Mouse (Mus musculus) mesoderm, embryonic 11.5 days (tissue): ENCODE results near the gene Eln.

Source experiments
- DNase-seq: peaks from one replicate; pipeline ENCODE4 v3.0.0-alpha.2; 2012; ENCODE audit warnings: low read depth, low spot score

Eln gene

GRCm38 (mm10) chr5:134746890-134747511 is at the start of gene Eln:
Gene Eln (minus strand): TSS chr5:134747323.
- DNase-seq, result peak; percentile 40

DNA sequence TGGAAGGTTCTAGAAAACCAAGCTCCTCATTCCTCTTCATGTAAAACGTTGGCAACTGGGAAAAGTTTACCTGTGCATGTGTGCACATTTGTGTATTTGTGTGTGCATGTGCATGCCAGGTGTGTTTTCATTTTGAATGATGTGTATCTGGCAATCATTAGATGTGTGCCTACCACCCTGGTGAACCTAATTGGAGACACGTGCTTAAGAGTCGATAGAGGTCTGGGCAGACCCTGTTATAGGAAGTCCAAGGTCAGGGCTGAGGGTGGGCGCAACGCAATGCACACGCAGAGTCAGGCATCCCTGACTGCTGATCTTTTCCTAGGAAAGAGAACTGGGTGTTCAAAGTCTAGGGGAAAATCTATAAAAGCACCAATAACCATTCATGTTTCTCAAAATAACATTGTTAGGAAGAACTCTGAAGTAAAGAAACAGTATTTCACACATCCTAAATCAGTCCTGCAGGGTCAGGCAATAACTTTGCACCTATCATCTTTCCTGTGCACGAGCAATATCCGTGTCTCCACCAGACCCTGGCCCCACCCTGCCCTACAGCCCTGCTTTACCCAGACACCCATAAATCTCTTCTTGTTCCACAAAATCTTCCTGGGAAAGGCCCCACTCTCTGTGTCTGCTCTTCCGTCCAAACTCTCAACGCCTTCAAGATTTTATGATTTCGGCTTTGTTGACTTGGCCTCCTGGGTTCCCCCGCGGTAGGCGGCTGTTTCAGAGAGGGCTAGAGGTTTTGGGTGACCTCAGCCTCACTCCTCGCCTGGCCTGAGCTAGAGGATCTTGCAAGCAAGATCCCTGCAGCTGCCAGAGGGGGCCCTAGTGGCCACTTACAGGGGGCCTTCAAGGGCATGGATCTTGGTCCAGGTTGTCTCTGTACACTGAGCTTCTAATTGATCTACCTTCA is 43.2 kb upstream of the Eln start:
- no peak for DNase-seq

DNA sequence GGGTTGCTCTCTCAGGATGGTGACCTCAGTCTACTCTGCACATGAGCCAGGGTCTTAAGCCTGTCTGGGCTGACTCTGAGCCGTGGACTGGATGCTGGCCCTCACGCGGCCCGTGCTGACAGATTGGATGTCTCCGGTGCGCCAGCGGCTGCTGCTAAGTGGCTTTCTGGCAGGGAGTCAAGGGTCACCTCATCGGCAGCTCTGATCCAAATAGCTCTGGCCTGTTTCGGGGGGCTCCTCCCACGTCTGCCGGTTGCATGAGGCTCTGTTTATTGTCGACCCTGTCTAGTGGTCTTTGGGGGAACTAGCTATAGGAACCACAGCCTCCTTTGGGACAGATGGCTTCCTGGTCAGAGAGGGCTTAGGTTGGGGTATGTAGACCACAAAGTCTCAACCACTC is 41.1 kb upstream of the Eln start:
- peak; percentile 53 for DNase-seq

- DNase-seq, result no peak
Measured at GRCm38 (mm10) chr5:134785691-134786371, 38.7 kb upstream of the Eln start.

GRCm38 (mm10) chr5:134783794-134784193 is 36.7 kb upstream of the Eln start:
- no peak for DNase-seq

- DNase-seq, result no peak
Measured at GRCm38 (mm10) chr5:134780963-134781362, 33.8 kb upstream of the Eln start.

- no peak for DNase-seq
Measured at GRCm38 (mm10) chr5:134780146-134780545, 33.0 kb upstream of the Eln start.

GRCm38 (mm10) chr5:134776551-134776950 is 29.4 kb upstream of the Eln start:
- no peak for DNase-seq

DNA sequence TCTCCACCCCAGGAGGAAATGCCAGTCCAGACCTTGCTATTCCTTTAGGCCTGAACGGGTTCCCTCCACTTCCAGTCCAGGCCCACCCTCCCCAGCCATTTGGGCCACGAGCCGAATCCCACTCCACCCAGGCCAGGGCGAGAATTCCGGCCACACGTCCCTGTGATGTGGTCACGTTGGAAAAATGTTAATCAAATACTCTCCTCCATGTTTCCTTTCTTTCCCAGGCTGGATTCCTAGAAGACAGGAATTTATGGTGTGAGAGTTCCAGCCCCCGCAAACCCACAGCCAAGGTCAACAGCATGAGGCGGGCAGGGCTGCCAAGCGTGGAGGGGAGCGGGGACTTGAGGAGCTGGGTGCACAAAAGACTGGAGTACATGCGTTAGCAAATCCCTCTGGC is 25.4 kb upstream of the Eln start:
- no peak for DNase-seq

GRCm38 (mm10) chr5:134771750-134772149 is 24.6 kb upstream of the Eln start:
- no peak for DNase-seq

- no peak for DNase-seq
Measured at GRCm38 (mm10) chr5:134769181-134769580, 22.1 kb upstream of the Eln start.

- no peak for DNase-seq
Measured at GRCm38 (mm10) chr5:134765441-134765840, 18.3 kb upstream of the Eln start.

DNA sequence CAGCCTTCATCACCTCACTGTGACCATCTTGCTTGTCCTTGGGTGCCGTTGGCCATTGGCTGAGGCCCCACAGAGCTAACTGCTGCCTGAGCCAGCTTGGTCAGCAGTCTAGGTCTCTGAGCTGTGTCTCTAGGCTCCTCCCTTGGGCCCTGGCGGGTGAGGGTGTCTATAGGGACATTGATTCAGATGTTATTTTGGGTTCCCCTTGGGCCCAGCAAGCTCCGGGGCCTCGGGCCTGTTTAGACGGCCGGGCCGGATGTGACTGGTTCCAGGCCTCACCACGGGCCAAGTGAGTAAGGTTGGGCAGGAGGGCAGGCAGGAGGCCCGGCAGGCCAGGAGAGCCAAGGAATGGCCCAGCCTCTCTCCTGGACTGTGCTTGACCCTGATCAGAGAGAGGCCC is 16.2 kb upstream of the Eln start:
- no peak for DNase-seq

DNA sequence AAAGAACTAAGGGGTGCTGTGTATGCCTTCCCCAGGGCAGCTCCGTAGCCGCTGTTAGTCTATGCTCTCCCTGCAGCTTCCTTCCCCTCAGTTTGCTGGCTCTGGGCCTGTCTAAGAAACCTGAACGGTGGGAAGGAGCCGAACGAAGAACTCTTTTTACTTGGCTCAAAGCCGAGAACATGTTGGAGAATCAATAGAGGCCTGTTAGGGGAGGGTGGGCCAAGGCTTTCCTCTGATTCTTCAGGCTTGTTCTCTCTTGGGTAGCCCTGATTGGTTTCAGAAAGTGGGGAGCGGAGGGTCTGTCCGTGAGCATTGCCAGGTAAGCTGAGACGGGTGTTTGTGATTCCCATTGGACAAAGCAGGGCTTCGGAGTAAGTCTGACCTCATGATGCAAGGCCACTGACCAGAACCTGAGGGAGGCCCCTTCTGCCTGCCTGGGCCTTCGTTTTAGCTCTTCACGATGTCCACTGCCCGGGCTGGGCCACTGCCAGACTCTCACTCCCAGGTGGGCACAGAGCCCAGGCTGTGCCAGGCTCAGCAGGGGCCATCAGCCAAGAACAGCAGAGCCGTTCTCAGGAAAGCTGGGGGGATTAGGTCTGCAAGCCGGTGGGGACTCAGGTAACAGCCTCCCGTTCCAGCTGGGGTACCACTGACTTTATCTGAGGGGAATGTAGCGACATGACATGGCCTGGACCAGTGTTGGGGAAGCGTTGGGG is 14.4 kb upstream of the Eln start:
- no peak for DNase-seq

DNA sequence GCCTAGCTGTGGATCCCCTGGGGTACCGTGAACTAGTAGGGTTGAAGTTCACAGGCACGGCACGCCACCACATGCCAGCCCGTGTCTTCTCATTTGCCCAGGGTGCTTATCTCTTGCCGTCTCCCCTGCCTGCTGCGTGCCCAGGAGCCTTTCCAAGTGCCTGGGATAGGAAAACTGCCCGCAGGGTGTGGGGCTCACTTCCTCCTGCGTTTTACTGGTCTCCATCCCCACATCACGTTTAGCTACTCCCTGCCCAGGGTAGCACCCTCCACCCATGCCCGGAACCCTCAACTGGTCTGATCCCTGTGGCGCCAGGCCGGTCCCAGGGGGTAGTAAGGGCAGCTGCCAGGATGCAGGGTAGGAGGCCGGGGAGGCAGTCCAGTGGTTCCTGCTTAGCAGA is 8.9 kb upstream of the Eln start:
- DNase-seq, result no peak

- DNase-seq, result no peak
Measured at GRCm38 (mm10) chr5:134754096-134754495, 7.0 kb upstream of the Eln start.

GRCm38 (mm10) chr5:134750469-134750868 is 3.3 kb upstream of the Eln start:
- no peak for DNase-seq

DNA sequence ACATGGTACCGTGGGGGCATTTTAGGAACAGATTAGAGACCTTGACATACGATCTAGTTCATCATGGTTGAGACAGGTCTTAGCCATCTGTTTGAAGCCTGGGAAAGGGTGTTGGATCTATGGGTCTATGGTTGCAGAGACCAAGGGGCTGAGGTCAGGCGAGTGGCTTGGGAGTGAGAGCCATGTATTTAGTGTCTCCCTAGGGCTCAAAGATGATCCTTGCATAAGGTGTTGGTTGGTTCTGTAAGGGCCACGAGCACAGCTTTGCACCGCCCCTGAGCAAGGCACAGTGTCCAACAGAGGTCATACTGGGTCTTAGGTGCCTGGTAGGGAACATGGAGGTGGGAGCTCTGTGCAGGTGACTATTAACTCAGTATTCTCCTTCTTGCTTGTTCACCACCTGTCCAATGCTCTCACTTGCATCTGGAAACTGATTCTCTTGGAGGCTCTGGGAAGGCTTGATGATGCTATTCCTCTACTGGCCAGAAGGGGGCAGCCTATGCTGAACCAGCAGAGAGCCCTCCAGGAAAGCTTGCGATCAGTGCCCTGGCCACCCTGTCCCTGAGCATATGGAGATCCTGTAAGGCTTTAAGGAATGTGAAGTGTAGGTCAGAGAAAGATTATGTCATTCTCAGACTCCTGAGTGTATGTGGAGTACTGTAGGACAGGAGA is 960 bp upstream of the Eln start:
- DNase-seq, result peak; percentile 77

DNA sequence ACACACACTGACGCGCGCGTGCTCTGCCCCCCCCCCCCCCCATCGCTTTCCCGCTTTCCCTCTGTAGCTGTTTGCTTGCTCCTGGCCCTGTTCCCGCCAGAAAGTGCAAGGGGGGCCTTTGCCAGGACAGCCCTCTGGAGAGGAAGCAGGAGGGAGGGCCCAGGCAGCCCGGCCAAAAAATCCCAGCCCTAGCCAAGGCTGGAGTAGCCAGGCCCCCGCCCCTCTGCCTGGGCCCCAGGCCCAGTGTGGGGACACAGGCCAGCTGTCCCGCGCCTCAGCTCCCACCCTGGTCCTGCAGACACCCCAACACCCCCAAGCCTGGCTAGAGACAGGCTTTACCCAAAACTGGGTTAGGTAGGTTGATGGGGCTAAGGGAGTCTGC is 380 bp upstream of the Eln start:
- no peak for DNase-seq

- no peak for DNase-seq
Measured at GRCm38 (mm10) chr5:134746201-134746600, 922 bp downstream of the Eln start.

- DNase-seq, result no peak
Measured at GRCm38 (mm10) chr5:134745801-134746200, 1.3 kb downstream of the Eln start.
